Mouse (Mus musculus): Measurements from ENCODE around the gene Hpd. TPM values are rescaled to one million over a fixed set of nuclear protein-coding genes. Genes with fewer than 3 reads are reported as not detected.

Hpd gene
- polyA plus RNA-seq, 1 experiment from 2014 or later: not detected

DNA sequence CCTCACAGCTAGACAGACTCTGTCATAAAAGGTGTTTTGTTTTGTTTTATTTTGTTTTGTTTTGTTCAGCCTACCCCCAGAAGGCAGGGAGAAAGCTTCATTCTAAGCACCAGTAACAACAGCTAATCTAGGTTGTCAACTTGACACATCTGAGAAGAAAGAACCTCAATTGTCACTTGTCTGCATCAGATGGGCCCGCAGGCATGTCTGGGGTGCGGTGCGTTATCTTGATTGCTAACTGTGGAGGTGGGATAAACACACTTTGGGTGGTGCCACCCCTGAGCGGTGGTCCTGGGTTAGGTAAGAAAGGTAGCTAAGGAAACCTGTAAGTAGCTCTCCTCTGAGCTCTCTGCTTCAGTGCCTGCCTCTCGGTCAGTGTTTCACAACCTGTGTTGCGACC is 55.5 kb downstream of the Hpd start:
- Histone ChIP-seq H3K4me3 (replicated peaks; ENCODE audit: low read length) (no peak overlapping the region), H3K9ac (replicated peaks; ENCODE audit: low read depth, low read length) (no peak overlapping the region), H3K27me3 (replicated peaks; ENCODE audit: control insufficient read depth, insufficient read depth, low read length) (no peaks in the 10 kb centered on the region), H3K36me3 (ENCODE audit: control insufficient read depth, insufficient read depth) (no peaks in the 10 kb centered on the region), H3K27ac (ENCODE audit: low read length) (no peak overlapping the region), H3K4me1 (replicated peaks; ENCODE audit: control insufficient read depth, insufficient read depth, low read length) (peaks cover 6% of the 10 kb centered on the region), H3K4me2 (ENCODE audit: low read length) (no peak overlapping the region), H3K9me3 (ENCODE audit: control insufficient read depth, low read length) (peaks cover 4% of the 10 kb centered on the region)
- 76% methylated on average over 6 of the region's 6 CpGs for WGBS
- ATAC-seq: no peak

DNA sequence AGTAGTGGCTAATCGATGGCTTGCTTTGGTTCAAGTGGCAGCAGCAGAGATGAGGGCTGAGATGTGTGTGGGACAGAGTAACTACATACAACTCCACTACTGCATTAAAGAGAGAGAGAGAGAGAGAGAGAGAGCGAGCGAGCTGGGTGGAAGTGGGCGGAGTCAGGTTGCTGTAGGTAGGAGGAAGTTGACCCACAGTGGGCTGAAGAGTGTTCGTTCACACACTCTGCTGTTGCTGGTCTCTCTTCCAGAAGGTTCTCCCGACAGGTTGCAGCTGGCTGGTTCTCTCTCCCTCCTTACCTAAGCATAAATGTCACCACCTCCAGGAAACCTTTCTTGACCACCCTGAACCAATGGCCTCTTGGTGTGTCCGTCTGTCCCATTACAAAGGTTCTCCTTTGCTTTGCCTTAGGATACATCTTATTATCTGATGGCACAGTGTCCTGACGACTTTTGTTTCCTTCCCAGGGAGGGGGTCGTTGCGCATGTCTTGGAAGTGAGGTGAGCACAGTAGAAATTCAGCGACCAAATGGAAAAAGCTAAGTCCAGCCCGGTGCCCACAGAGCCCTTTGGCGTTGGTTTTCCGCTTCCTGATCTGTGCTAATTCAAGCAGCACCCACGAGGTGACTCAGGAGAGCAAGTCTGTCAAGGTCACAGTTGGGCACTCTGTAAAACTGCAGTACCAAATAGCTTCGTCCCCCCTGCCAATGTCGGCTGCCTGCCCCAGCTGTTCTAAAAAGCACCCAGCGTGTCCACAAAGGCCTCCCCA is 56.7 kb downstream of the Hpd start:
- Histone ChIP-seq H3K4me1 (replicated peaks; ENCODE audit: control insufficient read depth, insufficient read depth, low read length) (no peaks in the 10 kb centered on the region), H3K27ac (ENCODE audit: low read length) (no peak overlapping the region), H3K4me3 (replicated peaks; ENCODE audit: low read length) (no peak overlapping the region), H3K9ac (replicated peaks; ENCODE audit: low read depth, low read length) (no peak overlapping the region), H3K9me3 (ENCODE audit: control insufficient read depth, low read length) (peaks cover 4% of the 10 kb centered on the region), H3K36me3 (ENCODE audit: control insufficient read depth, insufficient read depth) (no peaks in the 10 kb centered on the region), H3K4me2 (ENCODE audit: low read length) (no peak overlapping the region), H3K27me3 (replicated peaks; ENCODE audit: control insufficient read depth, insufficient read depth, low read length) (no peaks in the 10 kb centered on the region)
- 85% methylated on average over 18 of the region's 18 CpGs for WGBS
- ATAC-seq: no peak

DNA sequence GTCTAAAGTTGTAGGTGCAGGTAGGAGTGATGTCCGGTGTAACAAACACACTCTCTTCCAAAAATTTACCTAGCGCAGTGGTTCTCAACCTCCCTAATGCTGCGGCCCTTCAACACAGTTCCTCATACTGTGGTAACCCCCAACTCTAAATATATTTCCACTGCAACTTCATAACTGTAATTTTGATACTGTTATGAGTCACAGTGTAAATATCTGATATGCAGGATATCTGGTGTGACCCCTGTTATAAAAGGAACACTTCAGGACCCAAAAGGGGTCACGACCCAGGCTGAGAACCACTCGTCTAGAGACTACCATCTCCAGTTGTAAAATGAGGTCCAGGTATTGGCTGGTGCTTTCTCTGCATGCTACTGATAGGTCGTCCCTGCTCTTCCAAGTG is 57.4 kb downstream of the Hpd start:
- Histone ChIP-seq H3K36me3 (ENCODE audit: control insufficient read depth, insufficient read depth) (no peaks in the 10 kb centered on the region), H3K4me3 (replicated peaks; ENCODE audit: low read length) (no peak overlapping the region), H3K4me1 (replicated peaks; ENCODE audit: control insufficient read depth, insufficient read depth, low read length) (no peaks in the 10 kb centered on the region), H3K4me2 (ENCODE audit: low read length) (no peak overlapping the region), H3K27ac (ENCODE audit: low read length) (no peak overlapping the region), H3K27me3 (replicated peaks; ENCODE audit: control insufficient read depth, insufficient read depth, low read length) (no peaks in the 10 kb centered on the region), H3K9ac (replicated peaks; ENCODE audit: low read depth, low read length) (no peak overlapping the region), H3K9me3 (ENCODE audit: control insufficient read depth, low read length) (peaks cover 4% of the 10 kb centered on the region)
- 89% methylated on average over 6 of the region's 6 CpGs for WGBS
- no peak for ATAC-seq

DNA sequence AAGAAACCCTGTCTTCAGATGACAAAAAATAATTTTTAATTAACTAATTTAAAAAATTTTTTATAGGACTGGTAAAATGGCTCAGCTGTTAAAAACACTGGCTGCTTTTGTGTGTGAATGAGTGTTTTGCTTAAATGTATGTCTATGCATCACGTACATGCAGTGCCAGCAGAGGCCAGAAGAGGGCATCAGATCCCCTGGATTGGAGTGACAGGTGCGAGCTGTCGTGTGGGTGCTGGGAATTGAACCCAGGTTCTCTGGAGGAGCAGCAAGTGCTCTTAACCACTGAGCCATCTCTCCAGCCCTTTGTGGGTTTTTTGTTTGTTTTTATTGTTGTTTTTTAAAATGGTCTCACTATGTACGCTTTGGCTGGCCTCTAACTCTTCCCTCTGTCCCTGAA is 60.3 kb downstream of the Hpd start:
- Histone ChIP-seq H3K4me3 (replicated peaks; ENCODE audit: low read length) (no peak overlapping the region), H3K27me3 (replicated peaks; ENCODE audit: control insufficient read depth, insufficient read depth, low read length) (no peaks in the 10 kb centered on the region), H3K36me3 (ENCODE audit: control insufficient read depth, insufficient read depth) (no peaks in the 10 kb centered on the region), H3K9ac (replicated peaks; ENCODE audit: low read depth, low read length) (no peak overlapping the region), H3K9me3 (ENCODE audit: control insufficient read depth, low read length) (peaks cover 4% of the 10 kb centered on the region), H3K4me2 (ENCODE audit: low read length) (no peak overlapping the region), H3K4me1 (replicated peaks; ENCODE audit: control insufficient read depth, insufficient read depth, low read length) (no peaks in the 10 kb centered on the region), H3K27ac (ENCODE audit: low read length) (no peak overlapping the region)
- 85% methylated on average over 4 of the region's 4 CpGs for WGBS
- no peak for ATAC-seq

Other genes starting within 250 kb of the Hpd start
- gene Kdm2b, start 192.9 kb downstream of the Hpd start, polyA plus RNA-seq (2015; fragmentation: Nextera tagmentation; extraction: Ambion mirVana): 157 and 166 TPM in 2 replicates
- gene Orai1, start 167.7 kb downstream of the Hpd start, polyA plus RNA-seq (2015; fragmentation: Nextera tagmentation; extraction: Ambion mirVana): 13.0 and 13.8 TPM in 2 replicates
- 1.7 TPM in 1 of 2 replicates, not detected in the other for gene Morn3, start 135.7 kb downstream of the Hpd start, polyA plus RNA-seq (2015; fragmentation: Nextera tagmentation; extraction: Ambion mirVana)
- gene Tmem120b, start 114.3 kb downstream of the Hpd start, polyA plus RNA-seq (2015; fragmentation: Nextera tagmentation; extraction: Ambion mirVana): 18.6 and 19.3 TPM in 2 replicates
- gene Rhof, start 50.0 kb downstream of the Hpd start, polyA plus RNA-seq (2015; fragmentation: Nextera tagmentation; extraction: Ambion mirVana): 15.8 and 18.7 TPM in 2 replicates
- gene Setd1b, start 40.5 kb downstream of the Hpd start, polyA plus RNA-seq (2015; fragmentation: Nextera tagmentation; extraction: Ambion mirVana): 12.5 TPM in 2 replicates
- 83.1 and 86.0 TPM in 2 replicates for gene Psmd9, start 13.3 kb downstream of the Hpd start, polyA plus RNA-seq (2015; fragmentation: Nextera tagmentation; extraction: Ambion mirVana)
- 1.5 and 1.9 TPM in 2 replicates for gene Wdr66, start 69.4 kb upstream of the Hpd start, polyA plus RNA-seq (2015; fragmentation: Nextera tagmentation; extraction: Ambion mirVana)
- 81.9 and 84.3 TPM in 2 replicates for gene Bcl7a, start 161.1 kb upstream of the Hpd start, polyA plus RNA-seq (2015; fragmentation: Nextera tagmentation; extraction: Ambion mirVana)
- gene Mlxip, start 212.1 kb upstream of the Hpd start, polyA plus RNA-seq (2015; fragmentation: Nextera tagmentation; extraction: Ambion mirVana): 18.0 and 18.1 TPM in 2 replicates

Data from forebrain, embryonic 16.5 days (tissue).